Mouse (Mus musculus): ENCODE data around the gene Cpt1a. TPM values are rescaled to one million over a fixed set of nuclear protein-coding genes. Genes with fewer than 3 reads are reported as not detected.

The Cpt1a gene
- 18.4 and 23.1 TPM in 2 replicates for polyA plus RNA-seq (2012; rRNA removed)

DNA sequence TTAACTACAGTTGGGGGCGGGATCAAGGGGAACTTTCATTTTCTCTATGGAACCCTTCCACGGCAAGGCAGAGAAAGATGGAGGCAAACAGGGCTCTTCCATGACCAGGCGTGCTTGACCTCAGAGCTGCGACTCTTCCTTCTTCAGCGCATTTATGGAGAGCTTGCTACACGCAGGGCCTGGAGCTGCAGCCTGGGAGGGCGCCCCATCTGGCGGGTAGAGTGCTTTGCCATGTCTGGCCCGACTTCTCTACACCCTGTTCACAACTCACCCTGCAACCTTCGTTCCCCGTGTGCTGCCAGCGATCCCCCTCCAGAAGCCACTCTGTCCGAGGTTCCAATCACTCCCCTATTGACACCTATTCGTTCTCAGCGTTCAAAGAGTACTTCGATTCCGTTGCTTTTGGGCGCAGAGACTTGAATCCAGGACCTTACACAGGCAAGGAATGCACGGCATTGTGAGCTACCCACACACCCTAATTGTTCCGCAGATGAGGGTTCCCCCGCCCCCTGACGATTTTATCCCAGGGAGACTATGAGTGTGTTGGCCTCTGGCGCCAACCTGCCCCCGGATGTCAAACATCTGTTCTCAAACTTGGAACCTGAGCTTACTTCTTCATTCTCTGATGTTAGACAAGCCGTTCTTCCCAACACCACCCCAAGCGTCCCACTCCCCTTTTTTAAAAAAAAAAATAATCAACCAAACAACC, at the start of gene Cpt1a:
Cpt1a (plus strand) TSS at position 74 of the 709 bp plus-strand sequence.
- DNase-seq (ENCODE audit: low read depth): peak; percentile 36
- 0 out of 2 replicates have a peak, but pooled peaks have one; percentile 15 for TF ChIP-seq CTCF (IDR thresholded peaks at IDR 0.05; ENCODE audit: borderline replicate concordance, extremely low read depth, insufficient read depth, insufficient read length)
- TF ChIP-seq POLR2A (IDR thresholded peaks at IDR 0.05; ENCODE audit: borderline replicate concordance, extremely low read depth, insufficient read depth, insufficient read length, poor library complexity, severe bottlenecking): no peak

DNA sequence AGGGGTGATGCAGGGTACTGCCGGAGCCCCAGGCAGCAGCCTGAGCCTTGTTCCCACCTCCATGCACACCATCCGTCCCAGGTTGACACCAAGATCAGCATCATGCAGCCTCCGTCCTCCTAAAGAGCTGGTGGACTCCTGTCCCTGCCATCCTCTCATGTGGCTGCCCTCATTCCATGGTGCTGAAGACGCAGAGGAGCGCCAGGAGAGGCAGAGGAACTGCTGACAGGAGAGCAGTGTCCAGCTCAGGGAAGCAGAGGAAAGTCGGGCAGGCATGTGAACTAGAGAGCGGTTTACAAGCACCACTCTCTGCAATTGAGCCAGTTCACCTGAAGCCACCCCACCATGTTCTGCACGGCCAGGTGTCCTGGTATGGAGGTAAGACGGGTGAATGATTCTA, 48.8 kb upstream of the Cpt1a start:
- no peak for TF ChIP-seq POLR2A (IDR thresholded peaks at IDR 0.05; ENCODE audit: borderline replicate concordance, extremely low read depth, insufficient read depth, insufficient read length, poor library complexity, severe bottlenecking)
- no peak for TF ChIP-seq CTCF (IDR thresholded peaks at IDR 0.05; ENCODE audit: borderline replicate concordance, extremely low read depth, insufficient read depth, insufficient read length)
- no peak for DNase-seq (ENCODE audit: low read depth)

DNA sequence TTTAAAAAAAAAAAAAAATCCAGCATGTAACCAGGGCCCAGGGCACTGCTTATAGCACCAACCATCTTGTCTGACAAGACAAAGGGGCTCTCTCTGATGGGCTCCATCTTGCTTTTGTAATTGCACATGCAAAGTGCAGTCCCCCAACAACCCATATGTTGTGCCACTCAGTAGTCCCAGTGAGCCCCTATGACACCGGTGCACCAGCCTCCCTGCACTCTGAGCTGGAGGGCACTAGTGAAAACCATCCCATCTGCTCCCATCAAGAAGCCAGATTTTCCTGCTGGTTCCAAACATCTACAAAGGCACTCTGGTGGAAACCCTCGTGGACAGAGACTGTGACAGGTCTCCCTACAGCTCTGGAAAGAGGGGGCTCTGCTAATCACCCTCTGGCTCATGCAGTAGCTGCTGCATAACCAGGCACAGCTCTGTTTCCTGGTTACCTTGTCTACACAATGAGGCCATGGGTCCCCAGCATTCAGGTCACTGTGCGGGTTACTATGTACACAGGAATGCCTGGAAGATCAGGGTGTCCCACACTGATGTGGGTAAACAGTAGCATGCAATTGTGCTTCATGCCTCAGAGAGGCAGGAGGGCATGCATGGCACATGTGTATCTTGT, 46.3 kb upstream of the Cpt1a start:
- DNase-seq (ENCODE audit: low read depth): no peak

GRCm38 (mm10) chr19:3281886-3282285, 40.2 kb upstream of the Cpt1a start:
- no peak for DNase-seq (ENCODE audit: low read depth)
- TF ChIP-seq POLR2A (IDR thresholded peaks at IDR 0.05; ENCODE audit: borderline replicate concordance, extremely low read depth, insufficient read depth, insufficient read length, poor library complexity, severe bottlenecking): no peak
- no peak for TF ChIP-seq CTCF (IDR thresholded peaks at IDR 0.05; ENCODE audit: borderline replicate concordance, extremely low read depth, insufficient read depth, insufficient read length)

More for the DNA sequence above, 46.3 kb upstream of the Cpt1a start:
- no peak for TF ChIP-seq CTCF (IDR thresholded peaks at IDR 0.05; ENCODE audit: borderline replicate concordance, extremely low read depth, insufficient read depth, insufficient read length)

GRCm38 (mm10) chr19:3282572-3283467, 39.3 kb upstream of the Cpt1a start, which contains the start of the genes Mrpl21 and Ighmbp2:
Mrpl21 (plus strand) TSS chr19:3282901.
Ighmbp2 (minus strand) TSS chr19:3283017.
- DNase-seq (ENCODE audit: low read depth): peak; percentile 97
- TF ChIP-seq POLR2A (IDR thresholded peaks at IDR 0.05; ENCODE audit: borderline replicate concordance, extremely low read depth, insufficient read depth, insufficient read length, poor library complexity, severe bottlenecking) (peak; percentile 70; the same call in 1 of the 2 replicates), CTCF (IDR thresholded peaks at IDR 0.05; ENCODE audit: borderline replicate concordance, extremely low read depth, insufficient read depth, insufficient read length) (no peak)

DNA sequence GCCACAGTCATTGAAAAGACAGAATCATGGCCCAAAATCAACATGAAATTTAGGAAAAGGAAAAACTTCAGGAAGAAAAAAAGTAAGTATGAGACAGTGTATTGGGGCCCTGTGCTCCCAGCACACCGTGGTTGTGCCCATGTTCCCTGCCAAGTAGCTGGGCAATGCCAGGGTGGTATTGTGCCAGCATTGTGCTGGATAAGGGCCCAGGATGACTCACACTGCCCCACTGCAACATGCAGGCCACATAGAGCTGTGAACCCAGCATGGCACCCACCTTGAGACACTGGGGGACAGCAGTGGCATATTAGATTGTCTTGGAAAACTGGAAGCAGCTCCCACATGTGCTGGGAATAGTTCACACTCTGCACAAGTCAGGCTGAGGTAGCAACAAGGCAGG, 33.1 kb upstream of the Cpt1a start:
- no peak for DNase-seq (ENCODE audit: low read depth)
- TF ChIP-seq POLR2A (IDR thresholded peaks at IDR 0.05; ENCODE audit: borderline replicate concordance, extremely low read depth, insufficient read depth, insufficient read length, poor library complexity, severe bottlenecking) (no peak), CTCF (IDR thresholded peaks at IDR 0.05; ENCODE audit: borderline replicate concordance, extremely low read depth, insufficient read depth, insufficient read length) (no peak)

GRCm38 (mm10) chr19:3292028-3292427, 30.1 kb upstream of the Cpt1a start:
- peak; percentile 65 for DNase-seq (ENCODE audit: low read depth)
- TF ChIP-seq POLR2A (IDR thresholded peaks at IDR 0.05; ENCODE audit: borderline replicate concordance, extremely low read depth, insufficient read depth, insufficient read length, poor library complexity, severe bottlenecking): no peak
- peak; percentile 86 for TF ChIP-seq CTCF (IDR thresholded peaks at IDR 0.05; ENCODE audit: borderline replicate concordance, extremely low read depth, insufficient read depth, insufficient read length)

DNA sequence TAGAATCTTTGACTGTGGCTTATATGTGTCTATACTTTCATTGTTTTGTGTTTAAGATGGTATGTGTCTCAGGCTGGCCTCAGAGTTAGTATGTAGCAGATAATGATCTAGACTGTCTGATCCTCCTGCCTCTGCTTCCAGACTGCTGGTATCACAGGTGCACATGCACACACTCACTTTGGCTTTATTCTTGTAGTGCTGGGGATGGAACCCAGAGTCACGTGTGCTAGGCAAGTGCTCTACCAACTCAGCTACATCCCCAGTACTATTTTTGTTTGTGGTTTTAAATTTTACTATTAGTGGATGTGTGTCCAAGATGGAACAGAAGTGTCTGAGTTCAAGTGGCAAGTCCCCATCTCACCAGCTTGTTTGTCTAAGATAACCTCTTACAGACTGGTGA, 29.1 kb upstream of the Cpt1a start:
- no peak for TF ChIP-seq CTCF (IDR thresholded peaks at IDR 0.05; ENCODE audit: borderline replicate concordance, extremely low read depth, insufficient read depth, insufficient read length)
- no peak for TF ChIP-seq POLR2A (IDR thresholded peaks at IDR 0.05; ENCODE audit: borderline replicate concordance, extremely low read depth, insufficient read depth, insufficient read length, poor library complexity, severe bottlenecking)
- no peak for DNase-seq (ENCODE audit: low read depth)

GRCm38 (mm10) chr19:3295245-3295644, 26.9 kb upstream of the Cpt1a start:
- TF ChIP-seq CTCF (IDR thresholded peaks at IDR 0.05; ENCODE audit: borderline replicate concordance, extremely low read depth, insufficient read depth, insufficient read length) (no peak), POLR2A (IDR thresholded peaks at IDR 0.05; ENCODE audit: borderline replicate concordance, extremely low read depth, insufficient read depth, insufficient read length, poor library complexity, severe bottlenecking) (no peak)
- no peak for DNase-seq (ENCODE audit: low read depth)

DNA sequence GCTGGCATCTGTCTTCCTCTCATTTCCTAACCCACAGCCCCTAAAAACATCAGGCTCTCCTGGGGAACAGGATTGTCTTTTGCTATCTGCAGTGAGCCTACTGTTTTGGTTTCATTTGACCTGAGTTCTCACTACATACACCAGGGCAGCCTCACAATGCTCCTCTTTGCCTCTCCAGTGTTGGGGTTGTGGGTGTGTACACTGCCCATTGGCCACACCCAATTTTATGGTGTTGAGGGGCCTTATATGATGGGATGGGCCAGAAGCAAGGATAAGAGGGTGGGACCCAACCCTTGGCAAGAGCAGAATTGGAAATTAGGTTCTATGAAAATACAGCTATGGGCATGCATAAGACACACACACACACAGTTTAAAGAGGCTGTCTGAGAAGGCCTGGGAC, 25.1 kb upstream of the Cpt1a start:
- DNase-seq (ENCODE audit: low read depth): no peak
- TF ChIP-seq POLR2A (IDR thresholded peaks at IDR 0.05; ENCODE audit: borderline replicate concordance, extremely low read depth, insufficient read depth, insufficient read length, poor library complexity, severe bottlenecking) (no peak), CTCF (IDR thresholded peaks at IDR 0.05; ENCODE audit: borderline replicate concordance, extremely low read depth, insufficient read depth, insufficient read length) (no peak)

DNA sequence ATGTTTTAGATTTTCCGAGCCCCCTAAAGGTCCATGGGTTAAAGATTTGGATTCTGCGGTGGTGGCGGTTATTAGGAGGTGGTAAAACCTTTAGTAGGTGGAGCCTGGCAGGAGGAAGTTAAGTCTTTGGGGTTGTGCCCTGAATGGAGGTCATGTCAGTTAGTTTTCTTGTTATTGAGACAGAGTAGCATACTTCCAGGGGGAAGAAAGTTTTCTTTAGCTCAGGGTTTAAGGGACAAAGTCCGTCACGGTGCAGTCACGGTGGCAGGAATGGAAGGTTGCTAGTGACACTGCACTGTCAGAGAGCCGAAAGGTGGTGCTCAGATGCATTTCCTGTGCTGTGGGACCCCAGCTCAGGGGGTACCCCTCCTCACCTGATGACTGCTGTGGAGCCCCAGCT, 24.4 kb upstream of the Cpt1a start:
- no peak for TF ChIP-seq POLR2A (IDR thresholded peaks at IDR 0.05; ENCODE audit: borderline replicate concordance, extremely low read depth, insufficient read depth, insufficient read length, poor library complexity, severe bottlenecking)
- TF ChIP-seq CTCF (IDR thresholded peaks at IDR 0.05; ENCODE audit: borderline replicate concordance, extremely low read depth, insufficient read depth, insufficient read length): no peak
- DNase-seq (ENCODE audit: low read depth): no peak

All from brain, embryonic 14.5 days (tissue).